Mouse (Mus musculus) kidney, adult 2 months (tissue): ENCODE measurements around the gene Pdap1.

ENCODE experiments used
- CTCF ChIP-seq: fragments of 200-500 bp; conservative IDR thresholded peaks from 2 replicates; pipeline ENCODE4 v1.5.1; 2011; ENCODE audit warnings: low read depth, mild to moderate bottlenecking, control low read depth, low read length, moderate library complexity, mixed read lengths; ENCODE audit not compliant: insufficient read depth, insufficient read length
- POLR2A ChIP-seq: fragments of 200-500 bp; IDR thresholded peaks from one replicate; pipeline ENCODE4 v1.6.1; 2011; ENCODE audit warnings: low read depth, low read length, control low read depth

GRCm38 (mm10) chr5:145118461-145118860, 21.6 kb downstream of the Pdap1 start:
- no peak for TF ChIP-seq CTCF
- TF ChIP-seq POLR2A = no peak
